Mouse (Mus musculus) olfactory bulb, adult 2 months (tissue): ENCODE measurements around the gene Gm26602.

ENCODE experiments used
- CTCF ChIP-seq: fragments of 200-500 bp; IDR thresholded peaks from 2 replicates; pipeline ENCODE4 v1.5.1; 2012; ENCODE audit warnings: low read depth, mild to moderate bottlenecking, low read length, moderate library complexity; ENCODE audit not compliant: insufficient read depth
- POLR2A ChIP-seq: fragments of 200-500 bp; IDR thresholded peaks from 2 replicates; pipeline ENCODE4 v1.6.1; 2012; ENCODE audit warnings: mild to moderate bottlenecking, low read depth, low read length, moderate library complexity; ENCODE audit not compliant: insufficient read depth

DNA sequence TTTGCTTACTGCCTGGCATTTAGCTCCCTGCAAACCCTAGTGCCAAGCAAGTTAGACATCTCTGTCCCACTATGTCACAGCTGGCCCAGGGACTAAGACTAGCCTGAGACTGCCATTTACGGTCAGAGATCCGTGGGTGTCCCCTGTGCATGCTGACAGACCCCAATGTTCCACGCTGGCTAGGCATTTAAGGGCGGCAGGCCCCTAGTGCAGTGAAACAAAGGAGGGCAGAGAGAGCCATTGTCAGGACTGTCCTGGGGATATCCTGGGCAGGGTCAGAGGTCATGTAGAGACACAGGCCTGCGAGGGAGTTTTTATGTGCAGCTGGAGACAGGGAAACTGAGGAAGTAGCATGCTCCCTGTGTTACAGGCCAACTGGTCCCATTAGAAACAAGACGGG is 23.2 kb downstream of the Gm26602 start:
- no peak for TF ChIP-seq CTCF
- no peak for TF ChIP-seq POLR2A
